Mouse (Mus musculus) E14TG2a.4 (cell line): ENCODE data around the gene Kbtbd12.

ENCODE experiments used
- CTCF ChIP-seq: conservative IDR thresholded peaks from 2 replicates; pipeline ENCODE4 v1.5.1; 2014; ENCODE audit warnings: low read length
- POU5F1 ChIP-seq: IDR thresholded peaks from 2 replicates; pipeline ENCODE4 v1.6.1; 2014; ENCODE audit warnings: low read length, borderline replicate concordance

DNA sequence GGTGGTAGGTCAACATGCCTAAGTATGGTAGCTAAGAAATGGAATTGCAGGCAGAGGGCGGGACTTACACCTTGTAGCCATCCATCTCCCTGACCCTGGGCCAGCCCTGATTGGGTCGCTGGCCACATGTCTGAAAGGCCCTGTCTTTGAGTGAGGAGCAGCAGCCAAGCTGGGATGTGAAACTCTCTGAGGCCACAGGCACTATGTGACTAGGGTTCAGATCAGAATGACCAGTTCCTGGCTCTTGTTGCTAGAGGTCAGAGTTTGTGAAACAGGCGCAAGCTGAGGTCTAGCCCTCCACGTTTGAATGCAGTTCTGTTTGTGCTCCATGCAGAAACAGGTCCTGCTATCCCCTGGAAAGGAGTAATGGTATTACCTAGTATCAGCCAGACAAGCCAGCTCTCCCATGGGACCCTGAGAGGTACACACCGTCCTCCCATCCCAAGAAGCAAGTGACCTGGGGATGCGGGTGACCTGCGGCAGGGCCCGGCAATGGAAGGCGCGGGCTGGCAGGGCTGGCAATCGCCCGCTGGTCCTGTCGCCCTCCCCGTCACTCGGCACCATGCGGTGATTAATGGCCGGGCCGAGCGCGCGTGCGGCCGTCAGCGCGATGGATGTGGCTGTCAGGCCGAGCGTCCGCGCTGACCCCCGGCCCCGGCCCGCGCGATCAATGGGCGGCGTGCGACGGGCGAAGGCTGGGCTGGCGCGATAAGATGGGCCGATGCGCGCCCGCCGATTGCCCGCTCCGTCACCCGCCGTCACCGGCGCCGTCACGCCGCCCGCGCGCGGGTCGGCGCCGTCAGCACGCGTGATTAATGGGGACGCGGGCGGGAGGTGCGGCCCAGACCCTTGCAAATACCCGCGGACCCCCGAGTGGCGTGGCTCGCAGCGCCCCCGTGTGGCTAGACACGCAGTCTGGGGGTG is 138.0 kb downstream of the Kbtbd12 start:
- TF ChIP-seq CTCF = no peak
- no peak for TF ChIP-seq POU5F1
